Mouse (Mus musculus): ENCODE measurements around the gene Ltbp3.

DNA sequence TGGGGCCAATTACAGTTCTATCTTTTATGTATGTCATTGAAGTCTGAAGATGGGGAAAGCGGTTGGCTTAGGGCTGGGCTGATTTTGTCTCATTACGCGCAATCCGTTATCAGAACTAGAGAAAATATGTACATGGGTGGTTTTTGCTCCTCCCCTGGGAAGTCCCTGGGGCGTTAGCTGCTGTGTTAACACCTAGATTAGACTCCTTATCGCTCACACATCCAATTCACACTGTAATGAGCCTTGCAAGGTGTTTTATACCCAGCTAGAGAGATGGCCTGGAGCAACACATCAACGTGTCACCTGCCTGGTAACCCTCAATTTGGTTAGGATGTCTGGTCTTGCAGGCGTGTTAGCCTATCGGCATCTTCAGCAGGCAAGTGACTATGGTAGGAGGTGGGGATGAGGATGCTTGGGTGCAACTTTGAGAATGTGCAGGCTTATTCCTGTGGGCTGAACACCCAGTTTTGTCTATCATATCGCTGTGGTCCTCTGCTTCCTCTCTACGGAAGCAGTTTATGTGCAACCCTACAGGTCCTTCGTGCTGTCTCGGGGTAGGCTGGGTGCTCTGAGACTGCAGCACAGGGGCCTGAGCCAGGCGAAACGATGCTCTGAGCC, 13.6 kb upstream of the Ltbp3 start:
- TF ChIP-seq POLR2A (IDR thresholded peaks at IDR 0.05; ENCODE audit: insufficient read depth, low read depth, low read length) (no peak), CTCF (IDR thresholded peaks at IDR 0.05; ENCODE audit: insufficient read depth, low read depth, low read length) (no peak)

Measured in olfactory bulb, adult 2 months (tissue).